Mouse (Mus musculus) adrenal gland, postnatal 36 days (tissue): ENCODE measurements around the gene Dnah5. TPM values are rescaled to one million over a fixed set of nuclear protein-coding genes. Genes with fewer than 3 reads are reported as not detected.

ENCODE experiments used
- DNase-seq, 2 experiments: peaks; one replicate each; pipeline ENCODE4 v3.0.0; 2021; ENCODE audit warnings: mixed read lengths in 1 of 2
- total RNA-seq, 2 experiments: library from RNA; stranded (reverse); gene quantifications; 2 replicates each; pipeline ENCODE4 v1.2.3; 2021

The Dnah5 gene
- total RNA-seq, 2 experiments from 2014 or later: 0.03 to 0.10 TPM

- DNase-seq: no peak
Observed at GRCm38 (mm10) chr15:28466591-28467247, 263.2 kb downstream of the Dnah5 start.

GRCm38 (mm10) chr15:28473749-28474390 is 270.3 kb downstream of the Dnah5 start:
- no peak for DNase-seq

DNA sequence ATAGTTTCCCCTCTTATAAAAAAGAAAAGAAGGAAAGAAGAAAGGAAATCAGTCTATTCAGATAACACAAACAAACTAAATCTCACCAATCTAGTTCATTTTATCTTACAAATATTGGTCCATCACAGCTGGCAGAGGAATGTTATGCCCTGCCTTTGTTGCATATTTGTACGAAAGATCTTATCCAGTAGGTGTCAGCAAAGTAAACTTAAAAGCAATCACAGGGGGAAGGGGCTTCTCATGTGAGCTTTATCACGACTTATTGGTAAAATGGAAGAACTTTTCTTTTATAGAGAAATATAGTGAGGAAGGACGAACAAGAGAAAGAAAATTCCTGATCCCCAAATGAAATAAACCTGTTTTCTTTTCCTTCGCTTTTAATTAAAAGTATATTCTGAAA is 299.3 kb downstream of the Dnah5 start:
- DNase-seq: no peak

DNA sequence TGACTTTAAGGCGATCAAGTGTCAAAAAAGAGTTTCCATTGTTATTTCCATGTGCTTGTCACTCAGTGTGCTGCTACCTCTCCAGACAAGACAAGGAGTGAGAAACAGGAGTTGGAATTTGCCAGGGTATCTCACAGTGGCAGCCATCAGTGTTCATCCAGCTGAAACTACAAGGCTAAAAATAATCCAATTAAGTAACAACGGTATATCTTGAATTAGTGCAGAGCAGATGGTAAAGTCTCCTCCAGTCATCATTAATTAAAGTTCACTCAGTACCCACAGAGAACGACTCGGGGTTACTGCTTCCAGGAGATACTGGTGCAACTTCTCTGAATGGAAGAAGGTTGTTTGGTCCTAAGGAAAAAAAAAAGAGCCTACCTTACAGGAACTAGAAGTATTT is 311.6 kb downstream of the Dnah5 start:
- no peak for DNase-seq

Other genes starting within 250 kb of the Dnah5 start
- gene Trio, start 177.9 kb upstream of the Dnah5 start, total RNA-seq: 10 to 100 TPM; 63.2 to 68.9 TPM